Mouse (Mus musculus): Measurements from ENCODE around the gene Zfp57.

The Zfp57 gene

DNA sequence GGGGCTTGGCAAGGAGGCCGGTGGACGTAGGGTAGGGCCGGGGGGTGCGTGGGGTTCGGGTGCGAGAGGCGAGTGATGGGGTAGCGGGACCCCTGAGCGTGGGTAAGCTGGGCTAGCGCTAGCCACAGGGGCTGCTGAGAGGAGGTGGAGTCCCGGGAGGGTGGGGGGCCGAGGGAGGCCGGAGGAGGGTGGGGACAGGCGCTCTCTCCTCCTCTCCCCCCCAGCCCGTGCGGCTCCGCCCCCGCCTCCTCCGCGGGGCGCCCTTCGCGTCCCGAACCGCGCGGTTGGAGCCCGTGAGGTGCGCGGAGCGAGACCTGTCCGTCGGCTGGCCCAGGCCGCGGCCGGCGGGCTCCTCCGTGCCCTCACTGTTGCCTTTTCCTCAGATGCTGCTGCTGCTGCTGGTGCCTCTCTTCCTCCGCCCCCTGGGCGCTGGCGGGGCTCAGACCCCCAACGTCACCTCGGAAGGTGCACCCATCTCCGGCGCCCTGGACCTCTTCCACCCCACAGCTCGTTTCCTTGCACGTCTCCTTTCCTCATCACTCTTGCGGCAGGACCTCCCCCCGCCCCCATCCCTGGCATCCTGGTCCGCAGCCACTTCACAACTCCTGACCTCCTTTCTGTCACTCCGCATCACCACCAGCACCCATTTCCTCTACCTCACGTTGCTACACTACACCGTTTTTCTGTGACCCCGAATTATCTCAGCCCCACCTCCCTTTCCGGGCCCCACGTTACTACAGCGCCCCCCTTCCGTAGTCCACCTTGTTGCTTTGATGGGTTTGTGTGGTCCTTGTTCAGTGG is 45.5 kb downstream of the Zfp57 start:
- peak; percentile 55 for DNase-seq

DNA sequence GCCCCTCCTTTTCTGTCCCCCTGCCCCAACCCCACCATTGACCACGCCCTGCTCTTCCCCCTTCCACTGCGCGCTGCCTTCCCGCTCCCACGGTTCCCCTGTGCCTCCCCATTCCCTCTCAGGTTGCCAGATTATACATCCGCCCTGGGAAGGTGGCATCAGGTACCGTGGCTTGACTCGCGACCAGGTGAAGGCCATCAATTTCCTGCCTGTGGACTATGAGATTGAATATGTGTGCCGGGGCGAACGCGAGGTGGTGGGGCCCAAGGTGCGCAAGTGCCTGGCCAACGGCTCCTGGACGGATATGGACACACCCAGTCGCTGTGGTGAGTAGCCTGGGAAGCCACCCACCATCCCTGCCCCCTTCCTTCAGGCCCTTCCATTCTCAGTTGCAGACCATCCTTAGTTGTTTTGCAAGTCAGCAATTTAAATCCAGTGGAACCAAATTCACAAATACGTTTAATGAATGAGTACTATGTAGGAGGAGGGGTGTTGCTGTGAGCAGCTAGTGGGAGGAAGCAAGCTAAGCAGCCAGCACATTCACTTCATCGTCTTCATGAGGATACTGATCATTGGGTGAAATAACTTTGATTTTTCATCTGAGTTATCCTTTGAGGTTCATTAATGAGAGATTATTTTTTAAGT is 46.5 kb downstream of the Zfp57 start:
- no peak for DNase-seq

DNA sequence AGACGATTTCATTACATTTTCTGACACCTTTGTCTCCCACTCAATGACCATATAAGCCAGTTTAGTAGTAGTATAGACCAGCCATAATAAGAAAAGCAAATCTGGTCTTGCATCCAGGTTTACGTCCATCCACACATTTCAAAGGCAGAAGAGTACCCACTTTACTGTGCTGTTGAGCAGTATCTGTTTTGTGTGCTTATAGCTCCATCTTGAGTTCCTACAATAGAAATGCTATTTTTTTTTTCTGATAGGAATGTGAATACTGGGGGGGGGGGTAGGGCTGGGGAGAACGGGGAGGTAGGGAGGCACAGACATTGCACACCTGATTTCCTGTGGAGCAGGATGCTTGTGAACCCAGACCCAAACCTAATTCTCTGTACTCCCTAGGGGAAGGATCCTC is 47.0 kb downstream of the Zfp57 start:
- DNase-seq, result no peak

DNA sequence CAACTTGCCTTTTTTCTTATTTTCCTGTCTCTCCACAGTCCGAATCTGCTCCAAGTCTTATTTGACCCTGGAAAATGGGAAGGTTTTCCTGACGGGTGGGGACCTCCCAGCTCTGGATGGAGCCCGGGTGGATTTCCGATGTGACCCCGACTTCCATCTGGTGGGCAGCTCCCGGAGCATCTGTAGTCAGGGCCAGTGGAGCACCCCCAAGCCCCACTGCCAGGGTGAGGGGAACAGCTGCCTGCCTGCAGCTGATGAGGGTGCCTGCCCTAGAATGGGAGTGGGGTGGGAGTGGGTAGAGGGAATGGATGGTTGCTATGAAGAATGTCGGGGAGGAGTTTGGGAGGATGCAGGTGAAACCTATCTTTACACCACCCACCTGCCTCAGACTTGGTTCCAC is 47.4 kb downstream of the Zfp57 start:
- no peak for DNase-seq

DNA sequence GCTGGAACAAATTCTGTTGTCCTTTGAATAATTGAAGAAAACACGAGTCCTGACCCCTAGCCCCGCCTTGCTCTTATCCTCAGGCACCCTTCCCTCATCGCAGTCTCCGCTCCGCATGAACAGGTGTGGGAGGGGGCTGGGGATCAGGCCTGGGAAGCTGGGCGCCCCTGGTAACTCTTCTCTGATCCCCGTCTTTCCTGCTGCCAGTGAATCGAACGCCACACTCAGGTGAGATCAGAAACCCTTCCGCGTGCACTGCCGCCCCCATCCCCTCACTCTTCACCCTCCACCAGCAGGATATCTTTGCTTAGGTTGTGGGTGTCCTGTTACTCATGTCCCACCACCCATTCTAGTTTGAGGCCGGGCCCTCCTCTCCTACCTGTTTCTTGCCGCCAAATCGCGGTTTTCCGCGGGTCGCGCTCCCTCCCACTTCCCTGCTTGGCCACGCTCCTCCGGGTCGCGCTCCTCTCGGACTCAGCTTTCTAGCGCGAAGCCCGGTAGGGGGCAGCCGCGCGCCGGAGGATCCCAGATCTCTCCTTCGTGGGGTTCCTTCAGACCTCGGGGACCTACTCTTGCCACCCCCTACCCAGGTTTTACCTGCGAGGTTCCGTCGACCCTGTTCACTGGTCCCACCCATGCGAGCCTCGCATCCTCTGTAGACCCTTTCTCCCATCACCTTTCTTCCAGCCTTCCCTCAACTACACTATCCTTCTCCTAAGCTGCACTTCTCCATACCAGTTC is 48.8 kb downstream of the Zfp57 start:
- peak; percentile 85 for DNase-seq

DNA sequence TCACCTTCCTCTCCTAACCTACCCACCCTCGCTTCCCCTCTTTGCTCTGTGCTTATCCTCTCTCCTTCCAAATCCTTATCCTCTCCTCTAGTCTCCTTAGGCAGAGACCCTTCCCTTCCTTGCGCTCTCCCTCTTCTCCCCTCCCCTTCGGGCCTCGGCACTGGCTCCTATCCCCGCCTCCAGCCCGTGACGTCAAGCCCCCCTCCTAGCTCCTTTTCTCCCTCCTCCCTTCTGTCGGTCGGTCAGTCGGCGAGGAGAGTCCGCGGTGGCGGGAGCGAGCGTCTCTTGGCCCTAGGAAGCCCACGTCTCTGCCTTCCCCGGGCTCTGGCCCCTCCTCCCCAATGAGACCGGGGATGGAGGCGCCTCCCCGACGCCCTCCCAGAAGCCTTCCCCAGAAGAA is 49.4 kb downstream of the Zfp57 start:
- DNase-seq, result peak; percentile 93

DNA sequence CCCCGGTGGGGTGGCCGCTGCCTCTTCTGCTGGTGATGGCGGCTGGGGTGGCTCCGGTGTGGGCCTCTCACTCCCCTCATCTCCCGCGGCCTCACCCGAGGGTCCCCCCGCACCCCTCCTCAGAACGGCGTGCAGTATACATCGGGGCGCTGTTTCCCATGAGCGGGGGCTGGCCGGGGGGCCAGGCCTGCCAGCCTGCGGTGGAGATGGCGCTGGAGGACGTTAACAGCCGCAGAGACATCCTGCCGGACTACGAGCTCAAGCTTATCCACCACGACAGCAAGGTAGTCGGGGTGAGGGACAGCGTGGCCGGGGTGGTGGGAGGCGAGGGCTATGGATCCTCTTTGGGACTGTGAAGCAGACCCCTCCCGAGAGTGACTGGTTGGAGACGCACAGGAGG is 49.9 kb downstream of the Zfp57 start:
- DNase-seq, result peak; percentile 38

DNA sequence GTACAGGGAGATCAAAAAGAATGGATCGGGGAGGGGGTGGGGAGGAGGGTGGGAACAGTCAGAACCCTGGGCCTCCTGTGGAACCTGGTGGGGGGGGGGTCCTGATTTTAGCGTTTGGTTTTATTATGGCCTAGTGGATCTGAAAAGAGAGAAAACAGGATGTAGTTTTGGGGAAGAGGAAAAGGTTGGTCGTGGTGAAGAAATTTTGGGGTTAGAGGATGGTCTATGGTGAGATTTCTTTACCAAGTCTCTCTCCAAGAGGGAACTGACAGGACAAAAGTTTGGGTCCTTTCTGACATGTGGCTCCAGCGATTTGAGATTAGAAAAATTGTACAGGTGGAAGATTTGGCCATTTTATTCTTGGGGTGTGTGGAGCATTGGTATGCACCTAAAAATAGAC is 50.8 kb downstream of the Zfp57 start:
- DNase-seq, result no peak

DNA sequence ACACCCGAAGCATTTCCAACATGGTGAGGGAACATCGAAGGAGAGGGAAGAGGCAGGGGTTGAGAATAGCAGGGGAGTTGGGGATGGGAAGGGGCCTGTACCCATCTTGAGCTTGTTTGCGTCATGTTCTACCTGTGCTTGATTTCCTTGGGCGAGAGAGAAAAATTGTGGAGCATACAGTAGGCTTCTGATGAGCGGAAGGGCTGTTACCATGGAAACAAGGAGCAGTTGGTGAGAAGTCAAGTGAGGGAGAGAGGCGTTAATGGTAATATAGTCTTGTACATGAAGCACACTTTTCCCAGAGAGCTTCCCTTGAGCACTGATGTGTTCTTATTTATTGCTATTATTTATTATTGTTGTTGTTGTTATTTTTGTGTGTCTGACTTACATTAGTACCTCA is 56.0 kb downstream of the Zfp57 start:
- no peak for DNase-seq
